Mouse (Mus musculus): Measurements from ENCODE around the gene Fam120a. TPM values are rescaled to one million over a fixed set of nuclear protein-coding genes. Genes with fewer than 3 reads are reported as not detected.

The Fam120a gene
- polyA plus RNA-seq (2015; fragmentation: Nextera tagmentation; extraction: Ambion mirVana) = 22.6 and 22.8 TPM in 2 replicates

GRCm38 (mm10) chr13:48967956-48968749 is at the start of gene Fam120a:
Gene Fam120a, minus strand, starts transcription at chr13:48968017.
- Histone ChIP-seq H3K4me1 (replicated peaks; ENCODE audit: control insufficient read depth, insufficient read depth, low read length) (peaks cover 23% of the 10 kb centered on the region), H3K9ac (ENCODE audit: low read length) (peak within 1 kb of the TSS; percentile 78), H3K27ac (ENCODE audit: low read length) (peak within 1 kb of the TSS; percentile 98), H3K36me3 (ENCODE audit: control insufficient read depth, insufficient read depth, low read length) (0 out of 2 replicates have a peak, but pooled peaks cover 2% of the 10 kb centered on the region), H3K4me3 (ENCODE audit: low read length) (peak within 1 kb of the TSS; percentile 98), H3K9me3 (ENCODE audit: control insufficient read depth, low read length) (no peaks in the 10 kb centered on the region), H3K4me2 (ENCODE audit: low read depth, low read length) (peak within 1 kb of the TSS; percentile 79), H3K27me3 (ENCODE audit: control insufficient read depth, insufficient read depth, low read depth, low read length) (no peaks in the 10 kb centered on the region)
- peak; percentile 91 for ATAC-seq (ENCODE audit: low read depth)
- under 1% methylated on average over 78 of the region's 116 CpGs for WGBS

- H3K4me2 ChIP-seq (ENCODE audit: low read depth, low read length) = no peak overlapping the region
- no peaks in the 10 kb centered on the region for H3K27me3 ChIP-seq (ENCODE audit: control insufficient read depth, insufficient read depth, low read depth, low read length)
- H3K4me1 ChIP-seq (replicated peaks; ENCODE audit: control insufficient read depth, insufficient read depth, low read length) = peaks cover 19% of the 10 kb centered on the region
- WGBS = 91% methylated on average over 1 of the region's 1 CpGs
- H3K9me3 ChIP-seq (ENCODE audit: control insufficient read depth, low read length) = peaks cover 6% of the 10 kb centered on the region
- no peaks in the 10 kb centered on the region for H3K36me3 ChIP-seq (ENCODE audit: control insufficient read depth, insufficient read depth, low read length)
- H3K4me3 ChIP-seq (ENCODE audit: low read length) = no peak overlapping the region
- no peak overlapping the region for H3K27ac ChIP-seq (ENCODE audit: low read length)
- ATAC-seq (ENCODE audit: low read depth) = no peak
- H3K9ac ChIP-seq (ENCODE audit: low read length) = no peak overlapping the region
Measured at GRCm38 (mm10) chr13:49017375-49017774, 49.6 kb upstream of the Fam120a start.

- peak overlapping the region; percentile 53 for H3K4me2 ChIP-seq (ENCODE audit: low read depth, low read length)
- no peaks in the 10 kb centered on the region for H3K27me3 ChIP-seq (ENCODE audit: control insufficient read depth, insufficient read depth, low read depth, low read length)
- WGBS = 2% methylated on average over 16 of the region's 16 CpGs
- peaks cover 19% of the 10 kb centered on the region for H3K4me1 ChIP-seq (replicated peaks; ENCODE audit: control insufficient read depth, insufficient read depth, low read length)
- peak overlapping the region; percentile 16 for H3K4me3 ChIP-seq (ENCODE audit: low read length)
- no peaks in the 10 kb centered on the region for H3K36me3 ChIP-seq (ENCODE audit: control insufficient read depth, insufficient read depth, low read length)
- H3K27ac ChIP-seq (ENCODE audit: low read length) = peak overlapping the region; percentile 56
- H3K9me3 ChIP-seq (ENCODE audit: control insufficient read depth, low read length) = peaks cover 6% of the 10 kb centered on the region
- peak overlapping the region; percentile 8; the same call in 1 of the 2 replicates for H3K9ac ChIP-seq (ENCODE audit: low read length)
- peak; percentile 73 for ATAC-seq (ENCODE audit: low read depth)
Measured at GRCm38 (mm10) chr13:49016311-49016761, 48.5 kb upstream of the Fam120a start.

- H3K4me3 ChIP-seq (ENCODE audit: low read length) = peak overlapping the region; percentile 16
- peaks cover 6% of the 10 kb centered on the region for H3K9me3 ChIP-seq (ENCODE audit: control insufficient read depth, low read length)
- H3K4me1 ChIP-seq (replicated peaks; ENCODE audit: control insufficient read depth, insufficient read depth, low read length) = peaks cover 19% of the 10 kb centered on the region
- no peaks in the 10 kb centered on the region for H3K27me3 ChIP-seq (ENCODE audit: control insufficient read depth, insufficient read depth, low read depth, low read length)
- peak overlapping the region; percentile 8; the same call in 1 of the 2 replicates for H3K9ac ChIP-seq (ENCODE audit: low read length)
- peak overlapping the region; percentile 56 for H3K27ac ChIP-seq (ENCODE audit: low read length)
- peak overlapping the region; percentile 53 for H3K4me2 ChIP-seq (ENCODE audit: low read depth, low read length)
- ATAC-seq (ENCODE audit: low read depth) = peak; percentile 82
- no peaks in the 10 kb centered on the region for H3K36me3 ChIP-seq (ENCODE audit: control insufficient read depth, insufficient read depth, low read length)
- 3% methylated on average over 30 of the region's 30 CpGs for WGBS
Measured at GRCm38 (mm10) chr13:49015366-49016306, 47.8 kb upstream of the Fam120a start.

- 49% methylated on average over 5 of the region's 5 CpGs for WGBS
- H3K4me3 ChIP-seq (ENCODE audit: low read length) = no peak overlapping the region
- H3K9ac ChIP-seq (ENCODE audit: low read length) = no peak overlapping the region
- H3K27me3 ChIP-seq (ENCODE audit: control insufficient read depth, insufficient read depth, low read depth, low read length) = no peaks in the 10 kb centered on the region
- peaks cover 6% of the 10 kb centered on the region for H3K9me3 ChIP-seq (ENCODE audit: control insufficient read depth, low read length)
- no peaks in the 10 kb centered on the region for H3K36me3 ChIP-seq (ENCODE audit: control insufficient read depth, insufficient read depth, low read length)
- H3K27ac ChIP-seq (ENCODE audit: low read length) = peak overlapping the region; percentile 29; the same call in 1 of the 2 replicates
- ATAC-seq (ENCODE audit: low read depth) = no peak
- H3K4me1 ChIP-seq (replicated peaks; ENCODE audit: control insufficient read depth, insufficient read depth, low read length) = peaks cover 19% of the 10 kb centered on the region
- no peak overlapping the region for H3K4me2 ChIP-seq (ENCODE audit: low read depth, low read length)
Measured at GRCm38 (mm10) chr13:49013206-49013794, 45.5 kb upstream of the Fam120a start.

- 44% methylated on average over 3 of the region's 3 CpGs for WGBS
- Histone ChIP-seq H3K27me3 (ENCODE audit: control insufficient read depth, insufficient read depth, low read depth, low read length) (no peaks in the 10 kb centered on the region), H3K36me3 (ENCODE audit: control insufficient read depth, insufficient read depth, low read length) (no peaks in the 10 kb centered on the region), H3K27ac (ENCODE audit: low read length) (no peak overlapping the region), H3K9me3 (ENCODE audit: control insufficient read depth, low read length) (no peaks in the 10 kb centered on the region), H3K9ac (ENCODE audit: low read length) (no peak overlapping the region), H3K4me1 (replicated peaks; ENCODE audit: control insufficient read depth, insufficient read depth, low read length) (no peaks in the 10 kb centered on the region), H3K4me2 (ENCODE audit: low read depth, low read length) (no peak overlapping the region), H3K4me3 (ENCODE audit: low read length) (no peak overlapping the region)
- ATAC-seq (ENCODE audit: low read depth) = no peak
Measured at GRCm38 (mm10) chr13:49001691-49002090, 33.9 kb upstream of the Fam120a start.

- H3K27me3 ChIP-seq (ENCODE audit: control insufficient read depth, insufficient read depth, low read depth, low read length) = no peaks in the 10 kb centered on the region
- no peaks in the 10 kb centered on the region for H3K36me3 ChIP-seq (ENCODE audit: control insufficient read depth, insufficient read depth, low read length)
- 6% methylated on average over 6 of the region's 6 CpGs for WGBS
- peak; percentile 38; the same call in 1 of the 2 replicates for ATAC-seq (ENCODE audit: low read depth)
- no peak overlapping the region for H3K9ac ChIP-seq (ENCODE audit: low read length)
- no peak overlapping the region for H3K27ac ChIP-seq (ENCODE audit: low read length)
- H3K4me2 ChIP-seq (ENCODE audit: low read depth, low read length) = no peak overlapping the region
- H3K9me3 ChIP-seq (ENCODE audit: control insufficient read depth, low read length) = no peaks in the 10 kb centered on the region
- H3K4me1 ChIP-seq (replicated peaks; ENCODE audit: control insufficient read depth, insufficient read depth, low read length) = no peaks in the 10 kb centered on the region
- H3K4me3 ChIP-seq (ENCODE audit: low read length) = no peak overlapping the region
Measured at GRCm38 (mm10) chr13:48998591-48998990, 30.8 kb upstream of the Fam120a start.

- WGBS = 79% methylated on average over 4 of the region's 4 CpGs
- no peak overlapping the region for H3K27ac ChIP-seq (ENCODE audit: low read length)
Measured at GRCm38 (mm10) chr13:48996731-48997130, 28.9 kb upstream of the Fam120a start.

More at GRCm38 (mm10) chr13:48996731-48997130, 28.9 kb upstream of the Fam120a start:
- H3K4me1 ChIP-seq (replicated peaks; ENCODE audit: control insufficient read depth, insufficient read depth, low read length) = no peaks in the 10 kb centered on the region
- no peaks in the 10 kb centered on the region for H3K27me3 ChIP-seq (ENCODE audit: control insufficient read depth, insufficient read depth, low read depth, low read length)
- no peaks in the 10 kb centered on the region for H3K9me3 ChIP-seq (ENCODE audit: control insufficient read depth, low read length)
- H3K9ac ChIP-seq (ENCODE audit: low read length) = no peak overlapping the region
- H3K36me3 ChIP-seq (ENCODE audit: control insufficient read depth, insufficient read depth, low read length) = no peaks in the 10 kb centered on the region
- H3K4me2 ChIP-seq (ENCODE audit: low read depth, low read length) = no peak overlapping the region
- ATAC-seq (ENCODE audit: low read depth) = no peak
- H3K4me3 ChIP-seq (ENCODE audit: low read length) = no peak overlapping the region
